Mouse (Mus musculus) NIH3T3 (cell line): ENCODE data around the gene Dst.

ENCODE experiments used
- DNase-seq: peaks from one replicate; pipeline ENCODE4 v3.0.0-alpha.2; 2012; ENCODE audit warnings: low read depth

The Dst gene

GRCm38 (mm10) chr1:33931791-33932190 lies 23.8 kb downstream of the Dst start:
- no peak for DNase-seq

- DNase-seq, result no peak
Observed at GRCm38 (mm10) chr1:33932196-33932595, 24.2 kb downstream of the Dst start.

DNA sequence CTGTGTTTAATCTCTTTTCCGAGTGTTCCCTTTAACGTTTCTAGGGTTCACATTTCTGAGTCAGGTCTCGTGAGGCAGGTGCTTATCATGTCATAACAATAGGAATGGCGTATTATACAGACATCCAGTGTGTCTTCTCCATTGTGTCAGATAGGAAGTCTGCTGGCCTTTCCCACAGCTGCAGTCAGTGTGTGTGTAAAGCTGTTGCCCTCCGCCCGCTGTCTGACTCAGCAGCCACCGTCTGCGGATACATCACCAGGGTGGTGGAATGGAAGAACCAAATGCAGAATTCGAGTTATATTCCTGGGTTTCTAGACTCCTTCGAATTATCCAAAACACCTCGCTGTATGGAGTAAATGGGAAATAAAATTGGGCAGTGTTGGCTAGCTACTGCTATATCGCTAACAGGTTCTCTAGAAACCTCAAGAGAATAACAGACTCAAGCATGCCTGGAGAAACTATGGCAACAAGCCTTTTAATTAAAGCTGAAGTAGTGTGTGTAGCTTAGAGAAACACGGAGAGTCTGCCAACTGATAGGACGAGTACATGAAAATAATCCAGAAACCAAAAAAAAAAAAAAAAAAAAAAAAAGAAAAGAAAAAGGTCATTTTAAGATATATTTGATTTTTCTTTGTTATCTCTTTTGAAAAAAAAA lies 24.9 kb downstream of the Dst start:
- no peak for DNase-seq

DNA sequence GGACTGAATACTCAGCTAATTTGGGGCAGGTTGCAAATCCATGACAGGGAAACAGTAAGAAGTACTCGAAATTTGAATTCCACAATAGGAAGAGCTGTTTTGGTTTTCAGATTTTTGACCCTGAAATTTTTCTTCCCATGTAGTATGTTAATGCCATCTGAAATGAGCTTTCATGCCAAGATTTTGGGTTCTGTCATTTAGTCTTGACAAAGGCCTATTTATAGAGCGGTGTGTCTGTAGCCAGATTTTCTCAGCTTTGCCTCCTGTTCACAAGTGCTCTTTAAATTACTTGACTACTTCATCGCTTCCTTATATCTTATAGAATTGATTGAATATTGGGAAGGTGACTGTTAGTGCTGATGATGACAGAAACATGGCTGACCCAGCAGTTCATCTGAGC lies 27.9 kb downstream of the Dst start:
- DNase-seq, result no peak

DNA sequence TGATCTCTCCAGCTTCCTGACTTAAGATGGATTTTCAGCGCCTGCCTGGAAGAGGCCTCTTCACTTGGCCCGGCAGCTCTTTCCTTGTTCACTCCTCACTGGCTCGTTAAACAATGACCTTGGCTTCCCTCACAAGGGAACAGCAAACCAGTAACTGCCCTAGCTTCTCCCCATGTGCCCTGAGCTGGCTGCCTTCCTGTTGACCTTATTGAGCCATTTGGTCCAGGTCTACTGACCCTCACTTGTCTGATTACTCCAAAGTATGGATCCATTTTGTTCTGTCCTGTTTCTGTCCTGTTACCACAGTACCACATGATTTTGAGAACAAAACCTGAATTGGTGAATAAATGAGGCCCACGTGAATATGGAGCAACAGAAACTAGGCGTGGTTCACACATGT lies 31.8 kb downstream of the Dst start:
- no peak for DNase-seq

DNA sequence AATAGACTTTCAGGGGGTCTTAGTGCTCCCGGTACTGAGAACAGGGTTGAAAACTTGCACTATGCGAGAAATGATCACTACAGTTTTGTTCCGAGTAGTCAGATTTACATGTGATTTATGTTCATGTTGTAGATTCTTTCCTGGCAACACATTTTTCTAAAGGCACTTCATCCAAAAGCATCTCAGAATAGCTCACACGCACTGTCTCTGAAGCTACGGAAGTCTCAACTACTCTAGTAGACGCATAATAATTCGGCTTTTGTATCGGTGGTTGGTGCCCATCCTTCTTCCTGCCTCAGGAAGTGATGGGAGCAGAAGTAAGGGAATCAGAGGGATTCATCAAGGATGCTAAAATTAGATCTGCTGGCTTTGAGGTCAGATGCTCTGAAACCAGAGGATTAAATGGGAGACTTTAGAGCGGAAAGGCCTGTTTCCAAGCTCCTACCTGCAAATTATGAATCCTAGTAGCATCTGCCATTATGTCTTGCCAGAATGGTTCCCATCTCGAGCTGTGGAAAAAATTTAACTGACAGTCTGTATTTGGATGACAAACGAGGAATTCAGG lies 32.4 kb downstream of the Dst start:
- DNase-seq, result no peak

GRCm38 (mm10) chr1:33942638-33943037 lies 34.6 kb downstream of the Dst start:
- no peak for DNase-seq

GRCm38 (mm10) chr1:33943943-33944342 lies 35.9 kb downstream of the Dst start:
- DNase-seq, result no peak

DNA sequence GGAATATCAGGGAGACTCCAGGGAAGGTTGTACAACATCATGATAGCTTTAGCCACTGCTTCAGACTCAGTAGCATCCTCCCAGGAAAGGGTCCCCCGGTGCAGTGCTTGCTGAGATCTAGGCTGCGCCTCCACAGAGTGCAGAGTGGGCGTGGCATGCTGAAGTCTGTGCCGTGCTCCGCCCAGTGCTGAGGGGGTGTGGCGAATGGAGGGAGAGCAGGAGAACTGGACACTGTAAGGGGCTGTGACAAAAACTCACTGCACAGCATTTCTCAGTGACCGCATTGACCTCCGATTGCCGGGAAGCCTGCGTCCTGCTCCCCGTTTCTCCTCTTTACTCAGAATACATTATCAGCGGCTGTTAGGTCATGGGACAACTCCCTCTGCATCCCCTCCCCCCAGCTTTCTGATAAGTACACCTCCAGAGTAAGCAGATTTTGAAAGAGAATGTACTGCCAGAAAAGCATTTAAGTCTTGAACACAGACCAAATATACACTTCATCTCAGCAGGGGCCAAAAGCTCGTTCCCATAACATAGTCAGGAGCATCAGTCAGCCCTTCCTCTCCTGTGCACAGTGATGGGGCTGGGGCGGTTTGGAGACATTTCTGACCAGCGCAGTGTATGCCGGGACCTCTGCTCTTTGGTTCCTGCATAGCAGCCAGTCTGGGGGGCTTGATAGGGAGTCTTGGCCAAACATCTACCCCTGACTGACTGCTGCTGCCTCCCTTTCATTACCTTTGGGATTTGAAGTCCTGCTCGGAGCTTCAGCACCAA lies 37.1 kb downstream of the Dst start:
- no peak for DNase-seq

- DNase-seq, result no peak
Observed at GRCm38 (mm10) chr1:33945756-33946155, 37.7 kb downstream of the Dst start.

DNA sequence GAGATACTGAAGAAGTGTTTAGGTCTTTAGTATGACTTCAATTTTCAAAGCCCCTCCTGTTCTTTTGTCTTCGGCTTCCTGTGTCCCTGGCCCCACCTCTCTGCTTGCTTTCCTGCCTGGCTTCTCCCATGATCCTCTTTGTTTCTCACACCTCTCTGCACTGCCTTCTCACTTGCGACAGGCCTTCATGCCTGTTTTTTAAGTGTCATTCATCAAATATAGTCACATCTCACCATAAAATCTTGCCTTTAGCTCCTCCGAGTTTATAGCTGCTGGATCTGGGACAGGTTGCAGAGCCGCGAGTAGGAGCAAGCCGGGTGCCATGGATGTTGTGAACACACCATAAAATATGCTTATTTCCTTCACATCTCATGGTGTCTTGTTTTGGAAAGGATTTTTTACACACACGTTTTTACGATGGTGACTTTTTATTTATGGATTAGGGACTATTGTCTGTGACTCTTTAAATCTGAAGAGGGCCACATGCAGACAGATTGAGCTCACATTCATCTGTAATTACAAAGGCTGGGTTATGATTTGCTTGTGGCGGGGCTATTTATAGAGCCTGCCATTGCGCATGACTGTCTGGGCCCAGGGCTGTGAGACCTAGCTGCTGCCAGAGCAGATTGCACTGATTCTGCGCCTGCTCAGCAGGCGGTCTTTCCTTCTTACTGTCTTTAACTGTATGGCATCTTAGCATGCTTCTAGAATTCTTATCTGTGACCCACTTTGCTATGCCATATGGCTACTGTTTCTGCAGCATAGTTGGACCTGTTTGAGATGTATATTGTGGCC lies 38.8 kb downstream of the Dst start:
- DNase-seq, result no peak

- no peak for DNase-seq
Observed at GRCm38 (mm10) chr1:33947838-33948237, 39.8 kb downstream of the Dst start.

DNA sequence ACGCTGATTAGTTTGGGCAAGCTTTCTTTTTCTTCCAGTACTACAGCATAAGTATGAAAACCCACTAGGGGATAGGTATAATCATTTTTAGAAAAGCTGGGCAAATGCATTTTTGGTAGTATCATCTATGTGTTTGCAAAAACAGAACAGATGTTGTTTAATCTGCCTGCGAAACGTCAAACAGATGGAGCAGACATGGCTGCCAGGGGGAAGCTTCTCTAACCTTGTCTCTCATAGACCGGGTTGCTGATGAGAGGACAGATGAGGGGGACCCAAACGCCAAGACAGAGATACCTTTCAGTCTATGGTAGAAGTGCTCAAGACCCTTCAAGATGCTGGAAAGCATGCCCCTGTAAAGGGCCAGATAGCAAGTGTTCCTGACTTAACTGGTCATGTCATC lies 40.5 kb downstream of the Dst start:
- DNase-seq, result no peak

DNA sequence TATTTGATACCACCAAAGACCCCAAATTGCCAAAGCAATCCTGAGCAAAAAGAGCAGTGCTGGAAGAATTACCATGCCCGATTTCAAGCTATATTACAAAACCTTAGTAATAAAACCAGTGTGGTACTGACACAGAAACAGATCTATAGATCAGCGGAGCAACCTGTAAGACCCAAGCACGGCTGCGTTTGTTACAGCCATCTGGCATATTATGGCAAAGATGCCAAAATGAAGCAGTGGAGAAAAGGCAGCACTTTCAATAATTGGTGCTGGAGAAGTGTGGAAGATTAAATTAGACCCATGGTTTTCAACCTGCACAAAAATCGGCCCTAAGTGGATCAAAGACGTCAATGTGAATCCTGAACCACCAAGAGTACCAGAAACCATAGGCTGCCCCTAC lies 47.6 kb downstream of the Dst start:
- DNase-seq, result no peak

DNA sequence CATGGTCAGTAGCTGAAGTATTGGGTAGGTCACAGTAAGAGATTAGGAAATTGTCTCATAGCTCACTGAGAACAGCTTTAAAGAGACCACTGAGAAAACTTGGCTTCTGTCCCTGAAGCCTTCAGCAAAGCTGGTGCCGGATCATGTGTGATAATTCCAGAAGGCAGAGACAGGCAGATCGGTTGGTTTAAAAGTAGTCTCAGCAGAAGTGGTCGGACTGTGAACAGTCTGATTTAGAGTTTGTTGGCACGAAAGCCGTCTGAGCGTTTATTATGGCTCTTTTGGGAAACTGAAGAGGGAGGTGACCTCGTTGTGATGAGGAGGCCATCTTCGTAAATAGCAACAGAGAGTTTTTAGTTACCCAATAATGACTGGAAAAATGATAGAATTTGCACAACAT lies 52.4 kb downstream of the Dst start:
- DNase-seq, result no peak

DNA sequence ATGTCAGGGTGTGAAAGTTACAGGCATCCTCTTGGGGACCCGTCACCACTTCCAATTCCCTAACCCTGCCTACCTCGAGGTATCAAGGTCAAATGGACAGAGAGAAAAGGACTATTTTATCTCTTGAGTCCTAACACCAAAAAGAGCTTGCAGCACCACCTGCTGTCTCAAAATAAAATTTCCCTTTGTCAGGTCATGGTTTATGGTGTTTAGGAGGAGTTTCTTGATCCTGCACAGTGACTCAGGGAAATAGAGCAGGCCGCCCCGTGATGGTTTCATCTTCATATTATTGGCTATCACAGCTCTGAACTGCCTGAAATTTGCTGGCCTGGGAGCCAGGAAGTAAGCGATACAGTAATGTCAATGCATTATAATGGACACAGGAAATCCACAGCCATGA lies 56.6 kb downstream of the Dst start:
- DNase-seq, result peak; percentile 86

- DNase-seq, result no peak
Observed at GRCm38 (mm10) chr1:33965824-33966223, 57.8 kb downstream of the Dst start.

DNA sequence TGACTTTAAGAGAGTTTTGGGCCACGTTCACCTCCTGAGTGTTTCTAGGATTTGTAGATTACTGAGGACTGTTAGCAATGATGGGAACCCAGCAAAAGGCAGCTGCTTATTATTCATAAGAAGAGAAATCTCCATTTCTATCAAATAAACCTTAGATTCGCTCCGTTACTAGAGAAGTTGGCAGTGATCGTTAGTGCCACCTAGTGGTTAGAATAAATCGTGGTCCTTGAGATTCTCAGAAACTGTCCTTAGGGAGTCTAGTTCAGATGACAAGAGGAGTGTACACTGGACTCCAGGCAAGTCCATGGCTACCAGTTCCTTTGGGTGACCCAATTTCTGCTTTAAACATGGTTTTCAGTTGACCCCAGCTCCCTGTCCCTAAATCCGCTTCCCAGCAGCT lies 58.3 kb downstream of the Dst start:
- peak; percentile 82 for DNase-seq

DNA sequence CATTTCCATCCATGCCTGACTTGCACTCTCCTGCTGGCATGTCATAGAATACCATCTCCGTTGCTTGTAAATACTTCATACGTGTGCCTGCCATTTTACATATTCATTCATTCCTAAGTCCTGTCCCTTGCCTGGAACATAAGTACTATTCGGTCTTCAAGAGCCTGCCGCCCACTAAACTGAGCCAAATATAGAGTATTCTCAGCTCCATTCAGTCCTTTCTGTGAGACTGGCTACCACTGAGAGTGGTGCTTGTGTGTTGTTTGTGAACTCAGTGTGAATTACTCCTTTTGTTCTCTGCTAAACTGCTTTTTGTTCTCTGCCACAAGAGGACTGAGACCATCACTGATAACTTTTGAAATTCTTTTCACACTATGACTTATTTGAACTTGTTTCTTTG lies 59.2 kb downstream of the Dst start:
- no peak for DNase-seq

- no peak for DNase-seq
Observed at GRCm38 (mm10) chr1:33969910-33970309, 61.9 kb downstream of the Dst start.

DNA sequence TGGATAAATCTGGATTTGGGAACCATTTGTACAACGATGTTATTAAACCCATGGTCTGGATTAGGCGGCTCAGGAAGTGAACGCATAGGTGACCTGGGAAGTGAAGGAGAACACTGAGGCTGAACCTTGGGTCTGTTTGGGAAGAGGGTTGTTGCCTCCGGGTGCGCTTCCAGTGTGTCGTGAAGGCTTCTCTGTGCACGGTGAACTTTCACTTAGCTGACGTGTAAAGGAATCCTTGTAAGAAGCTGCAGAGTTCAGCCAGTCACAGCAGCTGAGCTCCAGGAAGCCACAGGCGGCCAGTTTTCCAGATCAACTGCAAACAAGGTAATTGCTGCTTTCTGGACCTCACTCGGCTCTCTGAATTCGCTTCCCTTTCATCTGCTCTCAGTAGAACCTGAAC lies 66.4 kb downstream of the Dst start:
- no peak for DNase-seq

- DNase-seq, result no peak
Observed at GRCm38 (mm10) chr1:33975333-33975732, 67.3 kb downstream of the Dst start.

GRCm38 (mm10) chr1:33977832-33978231 lies 69.8 kb downstream of the Dst start:
- DNase-seq, result no peak
